Mouse (Mus musculus) megakaryocyte-erythroid progenitor cell, adult 5-6 weeks (primary cell): ENCODE measurements around the gene Ccni. TPM values are rescaled to one million over a fixed set of nuclear protein-coding genes. Genes with fewer than 3 reads are reported as not detected.

Source experiments
- ATAC-seq: replicated peaks from 2 replicates; pipeline ENCODE4 v1.8.0; 2016; ENCODE audit warnings: mild to moderate bottlenecking, inconsistent platforms; ENCODE audit not compliant: severe bottlenecking, poor library complexity, low FRiP score, low TSS enrichment
- total RNA-seq, 2 experiments: library from RNA; stranded (forward) in 1 of 2; stranded (reverse) in 1 of 2; fragments of 200-1000, 215-1000 nt in 1 of 2; fragments of >200 nt in 1 of 2; fragmentation: Nextera tagmentation in 1 of 2; gene quantifications; 2 replicates each; pipeline ENCODE4 v1.2.3; 2014 to 2017

The Ccni gene
- total RNA-seq, 2 experiments from 2014 or later = 113 to 124 TPM

- ATAC-seq = peak; percentile 50
Measured at GRCm38 (mm10) chr5:93205371-93206108, 755 bp downstream of the Ccni start.

- ATAC-seq = no peak
Measured at GRCm38 (mm10) chr5:93201181-93201580, 5.1 kb downstream of the Ccni start.

- ATAC-seq = no peak
Measured at GRCm38 (mm10) chr5:93198232-93198631, 8.1 kb downstream of the Ccni start.

GRCm38 (mm10) chr5:93190428-93190827 is 15.9 kb downstream of the Ccni start:
- ATAC-seq = no peak

GRCm38 (mm10) chr5:93189607-93190006 is 16.7 kb downstream of the Ccni start:
- no peak for ATAC-seq

GRCm38 (mm10) chr5:93184548-93184947 is 21.7 kb downstream of the Ccni start:
- ATAC-seq = no peak

- no peak for ATAC-seq
Measured at GRCm38 (mm10) chr5:93183311-93183710, 23.0 kb downstream of the Ccni start.

- peak; percentile 64 for ATAC-seq
Measured at GRCm38 (mm10) chr5:93180252-93180651, 26.0 kb downstream of the Ccni start.

DNA sequence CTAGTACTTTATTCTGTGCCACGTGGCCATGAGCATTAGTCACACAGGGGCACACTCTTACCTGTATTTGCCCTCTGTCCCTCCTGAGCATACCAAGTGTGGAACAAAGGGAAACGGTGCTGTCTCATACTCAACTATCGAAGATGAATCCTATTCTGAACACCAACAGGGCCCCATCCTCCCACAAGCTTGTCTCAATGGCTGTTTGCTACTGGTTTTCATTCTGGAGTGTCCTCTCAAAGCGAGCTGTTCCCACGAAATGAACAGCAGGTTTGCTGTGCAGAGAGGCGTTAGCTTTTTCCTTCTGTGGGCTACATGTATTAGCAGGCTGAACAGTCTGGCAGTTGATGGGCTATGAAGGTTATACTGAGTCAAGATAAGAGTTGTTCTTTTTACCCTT is 27.7 kb downstream of the Ccni start:
- ATAC-seq = no peak

DNA sequence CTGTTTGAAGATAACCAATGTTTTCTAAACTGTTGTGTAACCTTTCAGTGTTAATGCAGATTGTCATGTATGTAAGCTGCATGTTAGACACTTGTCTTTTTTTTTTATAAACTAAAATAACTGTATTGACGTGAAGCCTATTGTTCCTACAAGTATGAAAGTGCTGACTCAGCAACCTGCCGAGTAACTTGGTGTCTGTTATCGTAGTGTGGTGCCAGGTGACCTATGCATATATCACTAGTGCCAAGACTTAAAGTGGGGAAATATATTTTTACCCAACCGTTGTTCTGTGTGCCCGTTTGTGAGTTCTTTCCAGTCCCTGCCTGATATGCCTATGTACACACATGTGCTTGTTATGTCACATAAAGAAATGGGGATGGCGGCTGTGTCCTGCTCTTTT is 31.6 kb downstream of the Ccni start:
- no peak for ATAC-seq

- no peak for ATAC-seq
Measured at GRCm38 (mm10) chr5:93172536-93172935, 33.8 kb downstream of the Ccni start.

DNA sequence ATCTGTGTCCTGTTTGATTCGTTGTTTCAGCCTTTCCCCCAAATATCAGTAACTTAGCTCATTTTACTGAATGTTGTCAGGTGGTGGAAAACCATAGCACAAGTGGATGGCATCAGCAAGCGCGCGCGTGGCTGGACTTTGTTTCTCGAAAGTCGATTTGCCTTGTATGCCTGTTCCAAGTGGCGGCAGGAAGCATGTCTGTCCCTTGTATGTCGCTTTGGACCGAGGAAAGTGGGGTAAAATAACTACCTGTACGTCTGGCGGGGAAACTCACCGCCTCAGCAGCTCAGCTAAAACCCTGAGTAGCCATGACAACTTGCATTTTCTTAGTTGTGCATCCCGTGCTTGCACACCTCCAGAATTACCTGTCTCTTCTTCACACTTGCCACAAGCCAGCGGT is 34.9 kb downstream of the Ccni start:
- ATAC-seq = no peak

DNA sequence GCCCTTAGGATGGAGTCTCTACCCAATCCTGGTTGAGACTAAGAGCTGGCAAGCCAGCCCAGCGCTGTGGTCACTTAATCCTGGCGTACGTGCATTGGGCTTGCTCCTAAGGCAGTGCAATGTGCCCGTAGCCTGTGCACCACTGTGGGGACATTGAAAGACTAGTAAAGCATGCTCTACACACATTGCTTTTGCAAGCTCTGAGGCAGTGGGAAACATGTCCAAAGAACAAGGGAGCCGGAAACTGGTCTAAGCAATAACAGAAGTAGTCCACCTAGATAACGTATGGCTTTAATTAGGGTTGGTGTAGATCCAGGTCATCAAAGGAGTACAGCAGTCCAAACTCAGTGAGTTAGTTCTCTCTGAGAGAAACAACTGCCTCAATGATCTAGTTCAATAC is 37.6 kb downstream of the Ccni start:
- no peak for ATAC-seq

DNA sequence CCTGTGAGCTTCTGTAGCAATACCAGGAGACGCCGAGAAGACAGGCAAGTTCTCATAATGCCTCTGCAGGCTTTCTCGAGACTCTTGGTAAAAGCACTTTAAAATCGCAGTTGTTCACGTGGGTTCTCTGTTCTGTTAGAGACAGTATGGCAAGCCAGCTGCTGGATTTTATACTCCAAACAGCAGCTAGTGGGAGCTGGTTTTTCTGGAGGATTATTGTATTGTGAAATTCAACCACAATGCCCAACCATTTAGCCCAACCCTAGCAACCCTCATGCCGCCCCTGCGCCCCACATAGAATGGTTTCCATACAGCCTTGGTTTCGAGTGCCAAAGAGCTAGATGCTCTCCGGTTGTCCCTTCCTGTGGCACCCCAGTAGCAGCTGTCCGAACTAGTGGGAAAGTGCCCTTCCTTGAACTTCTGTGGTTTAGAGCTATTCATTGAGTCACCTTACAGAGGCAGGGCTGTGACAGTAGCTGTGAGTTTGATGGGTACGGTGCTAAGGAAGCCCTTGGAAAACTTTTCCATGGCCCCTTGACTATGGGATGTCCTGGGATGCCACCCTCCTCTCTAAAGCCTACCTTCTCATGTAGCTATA is 38.3 kb downstream of the Ccni start:
- no peak for ATAC-seq

GRCm38 (mm10) chr5:93163541-93163940 is 42.8 kb downstream of the Ccni start:
- ATAC-seq = peak; percentile 45; the same call in 1 of the 2 replicates

DNA sequence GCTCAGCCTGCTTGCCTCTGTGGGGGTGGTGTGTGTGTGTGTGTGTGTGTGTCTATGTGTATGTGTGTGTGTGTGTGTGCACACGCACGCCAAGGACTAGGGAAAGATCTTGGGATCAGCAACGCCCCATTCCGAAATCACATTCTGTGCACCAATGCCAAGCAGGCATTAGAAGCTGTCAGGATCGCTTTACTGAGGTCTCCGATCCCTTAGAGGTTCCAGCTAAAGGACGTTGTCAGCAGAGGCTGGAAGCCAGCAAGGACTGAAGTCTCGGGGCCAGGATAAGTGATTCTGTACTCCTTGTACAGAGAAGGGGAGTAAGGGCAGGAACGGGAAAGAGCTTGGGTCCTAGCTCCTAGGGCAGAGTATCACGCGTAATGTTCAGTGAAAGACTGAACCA is 51.9 kb downstream of the Ccni start:
- ATAC-seq = no peak

DNA sequence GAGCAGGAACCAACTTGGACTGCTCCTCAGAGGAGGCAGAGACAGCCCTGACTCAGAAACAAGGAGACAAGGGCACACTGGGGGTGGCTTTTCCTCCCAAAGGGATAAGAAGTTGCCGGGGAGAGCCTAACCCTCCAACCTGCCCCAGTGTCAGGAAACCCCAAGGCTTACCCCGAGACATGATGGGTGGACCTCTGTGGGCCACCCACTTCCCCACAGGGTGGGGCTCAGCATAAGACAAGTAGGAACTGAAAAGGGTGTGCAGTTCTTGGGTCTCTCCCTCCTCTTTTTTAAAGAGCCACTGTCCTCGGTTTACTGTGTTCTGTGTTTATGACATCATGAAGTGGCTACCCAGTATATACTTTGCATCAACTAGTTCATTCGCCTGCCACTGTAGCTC is 53.8 kb downstream of the Ccni start:
- peak; percentile 49 for ATAC-seq

GRCm38 (mm10) chr5:93151985-93152384 is 54.3 kb downstream of the Ccni start:
- ATAC-seq = no peak

DNA sequence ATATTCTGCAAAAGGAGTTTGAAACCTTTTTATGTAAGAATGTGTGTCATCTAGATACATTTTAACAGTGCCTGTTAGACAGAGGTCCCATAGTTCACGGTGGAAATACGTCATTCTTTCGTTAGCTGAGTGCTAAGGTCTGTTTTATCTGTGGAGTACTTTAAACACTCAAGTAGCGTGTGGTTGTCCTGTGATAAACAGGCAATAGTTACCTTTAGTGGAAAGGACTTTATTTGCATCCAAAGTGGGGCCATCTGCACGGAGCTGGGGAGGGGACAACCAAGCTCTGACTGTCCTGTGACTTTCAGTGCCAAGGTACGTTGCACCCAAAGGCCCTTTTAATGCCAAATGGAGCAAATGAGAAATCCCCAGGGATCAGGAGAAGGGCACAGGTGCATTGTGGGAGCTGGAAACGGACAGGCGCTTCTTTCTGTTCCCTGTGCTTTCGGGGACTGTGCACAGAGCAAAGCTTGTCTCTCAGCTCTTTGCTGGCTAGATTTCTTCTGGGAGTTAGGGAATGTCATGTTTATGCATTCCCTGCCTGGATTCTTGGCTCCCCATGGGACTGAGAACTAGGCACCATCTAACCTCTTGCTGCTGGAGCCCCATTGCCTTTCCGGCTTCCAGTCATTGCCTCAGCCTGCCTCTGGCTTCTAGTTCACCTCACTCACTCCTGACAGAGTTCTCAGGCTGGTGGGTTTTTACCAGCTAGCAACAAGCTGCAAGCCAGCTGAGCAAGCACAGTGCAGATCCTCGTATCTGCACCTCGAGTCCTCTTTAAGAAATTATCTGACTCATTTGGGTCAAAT is 56.1 kb downstream of the Ccni start:
- ATAC-seq = peak; percentile 64

DNA sequence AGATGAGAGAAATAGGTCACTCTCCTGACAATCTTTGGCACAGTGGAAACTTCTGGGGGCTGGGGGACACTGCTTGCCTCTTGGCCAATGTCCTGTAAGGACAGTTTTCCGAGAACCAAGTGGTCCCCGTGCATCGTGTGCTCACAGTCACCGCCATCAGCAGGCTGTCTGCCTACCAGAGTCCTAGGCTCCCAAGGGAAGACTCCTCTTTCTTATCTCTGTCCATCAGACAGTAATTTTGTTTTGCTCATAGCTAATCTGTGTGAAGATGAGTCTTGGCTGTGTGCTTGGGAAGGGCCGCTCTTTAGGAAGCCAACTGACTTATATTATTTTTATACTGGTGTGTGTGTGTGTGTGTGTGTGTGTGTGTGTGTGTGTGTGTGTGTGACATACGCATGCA is 60.8 kb downstream of the Ccni start:
- peak; percentile 62 for ATAC-seq

DNA sequence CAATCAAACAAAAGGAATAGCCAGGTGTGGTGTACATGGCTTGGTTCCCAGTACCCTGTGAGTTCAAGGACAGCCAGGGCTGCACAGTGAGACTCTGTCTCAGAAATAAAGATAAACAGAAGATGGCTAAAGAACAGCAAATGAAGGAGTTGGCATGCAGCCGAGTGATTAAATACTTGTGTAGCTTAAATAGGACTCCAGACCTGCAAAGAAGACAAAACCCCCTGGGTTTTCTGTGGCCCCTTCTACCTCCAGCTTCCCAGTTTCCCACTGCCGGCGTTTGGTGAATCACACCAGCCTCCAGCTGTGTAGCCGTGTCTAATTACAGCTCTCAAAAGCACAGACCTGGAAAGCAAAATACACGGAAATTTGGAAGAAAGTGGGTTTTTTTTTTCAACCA is 61.4 kb downstream of the Ccni start:
- ATAC-seq = no peak
